Mouse (Mus musculus): ENCODE data around the gene Rac2. TPM values are rescaled to one million over a fixed set of nuclear protein-coding genes. Genes with fewer than 3 reads are reported as not detected.

The Rac2 gene
- polyA plus RNA-seq, 1 experiment: 117 TPM

DNA sequence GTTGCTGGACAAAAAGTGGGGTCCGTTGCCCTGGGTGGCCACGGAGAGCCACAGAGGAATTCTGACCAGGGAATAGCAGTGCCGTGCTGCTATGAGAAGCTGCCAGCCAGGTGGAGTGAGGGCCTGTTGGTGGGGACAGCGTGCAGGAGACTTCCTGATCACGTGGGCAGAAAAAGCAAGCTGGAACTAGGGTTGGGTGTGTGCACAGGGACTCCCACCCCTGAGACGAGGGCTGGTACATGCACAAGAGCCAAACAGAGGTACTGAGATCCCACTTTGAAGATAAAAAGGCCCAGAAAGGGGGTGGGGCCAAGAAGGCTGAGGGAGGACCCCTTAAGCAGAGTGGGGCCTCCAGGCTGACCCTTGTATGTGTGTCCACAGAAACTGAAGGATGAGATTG is 31.7 kb upstream of the Rac2 start:
- H3K4me3 ChIP-seq (ENCODE audit: insufficient read depth, low read depth, low read length): no peak overlapping the region
- TF ChIP-seq POLR2A (IDR thresholded peaks at IDR 0.05; ENCODE audit: low read depth, low read length) (no peak), CTCF (conservative IDR thresholded peaks at IDR 0.05; ENCODE audit: insufficient read depth, insufficient read length, low read depth, low read length) (no peak)
- H3K4me1 ChIP-seq (ENCODE audit: control insufficient read depth, insufficient read depth, low read length): no peaks in the 10 kb centered on the region
- WGBS: 78% methylated on average over 6 of the region's 6 CpGs
- DNase-seq: no peak
- H3K36me3 ChIP-seq (ENCODE audit: control insufficient read depth, insufficient read depth, low read length): no peaks in the 10 kb centered on the region
- H3K27me3 ChIP-seq (replicated peaks; ENCODE audit: control insufficient read depth, insufficient read depth, low read length): no peaks in the 10 kb centered on the region
- H3K27ac ChIP-seq (ENCODE audit: insufficient read depth, low read depth, low read length): no peak overlapping the region

DNA sequence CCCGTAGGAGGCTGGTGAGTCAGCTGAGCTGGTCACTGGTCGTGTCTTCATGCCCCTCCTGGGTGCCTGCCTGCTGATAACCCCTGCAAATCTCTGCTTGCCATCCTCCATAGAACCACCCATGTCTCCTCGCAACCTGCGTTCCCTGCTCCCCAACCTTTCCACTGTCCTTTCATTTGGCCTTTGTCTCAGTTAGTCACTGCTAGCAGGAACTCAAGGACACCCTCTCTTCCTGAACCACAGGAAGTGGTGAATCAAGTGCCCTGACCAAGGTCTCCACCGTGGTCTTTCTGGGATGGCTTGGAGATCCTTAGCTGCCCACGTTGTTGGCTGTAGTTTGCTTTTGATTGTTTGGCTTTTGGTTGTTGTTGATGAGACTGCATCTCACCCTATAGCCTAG is 28.6 kb upstream of the Rac2 start:
- no peak for TF ChIP-seq CTCF (conservative IDR thresholded peaks at IDR 0.05; ENCODE audit: insufficient read depth, insufficient read length, low read depth, low read length)
- no peak for TF ChIP-seq POLR2A (IDR thresholded peaks at IDR 0.05; ENCODE audit: low read depth, low read length)
- H3K27ac ChIP-seq (ENCODE audit: insufficient read depth, low read depth, low read length): no peak overlapping the region
- no peaks in the 10 kb centered on the region for H3K36me3 ChIP-seq (ENCODE audit: control insufficient read depth, insufficient read depth, low read length)
- no peak for DNase-seq
- H3K4me3 ChIP-seq (ENCODE audit: insufficient read depth, low read depth, low read length): no peak overlapping the region
- 75% methylated on average over 6 of the region's 6 CpGs for WGBS
- H3K4me1 ChIP-seq (ENCODE audit: control insufficient read depth, insufficient read depth, low read length): no peaks in the 10 kb centered on the region
- H3K27me3 ChIP-seq (replicated peaks; ENCODE audit: control insufficient read depth, insufficient read depth, low read length): no peaks in the 10 kb centered on the region

DNA sequence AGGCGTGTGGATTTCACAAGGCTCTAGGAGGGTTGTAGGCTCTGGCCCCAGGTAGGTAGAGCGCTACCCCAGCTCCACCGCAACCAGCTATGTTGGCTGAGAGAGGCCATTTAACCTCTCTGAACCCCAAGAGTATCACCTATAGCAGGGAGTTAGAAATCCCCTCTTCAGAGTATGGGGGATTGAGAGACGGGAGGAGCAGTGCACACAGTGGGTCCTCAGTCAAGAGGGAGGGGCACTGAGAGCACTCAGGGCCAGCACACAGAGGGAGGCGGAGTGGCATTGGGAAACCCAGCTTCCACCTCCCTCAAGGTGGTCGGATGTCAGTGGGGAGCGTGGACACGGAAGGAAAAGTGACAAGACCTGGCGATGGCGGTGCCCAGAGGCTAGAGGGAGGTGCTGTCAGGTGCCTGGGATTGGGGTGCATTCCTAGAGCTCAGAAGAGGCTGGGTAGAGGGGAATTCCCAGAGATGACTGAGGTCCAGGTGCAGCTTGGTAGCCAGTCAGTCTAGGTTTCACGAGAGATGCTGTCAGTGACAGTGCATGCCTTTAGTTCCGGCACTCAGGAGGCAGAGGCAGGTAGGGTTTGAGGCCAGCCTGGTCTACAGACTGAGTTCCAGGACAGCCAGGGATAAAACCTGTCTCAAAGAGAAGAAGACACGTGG is 27.1 kb upstream of the Rac2 start:
- no peak for DNase-seq
- Histone ChIP-seq H3K4me3 (ENCODE audit: insufficient read depth, low read depth, low read length) (no peak overlapping the region), H3K4me1 (ENCODE audit: control insufficient read depth, insufficient read depth, low read length) (no peaks in the 10 kb centered on the region), H3K36me3 (ENCODE audit: control insufficient read depth, insufficient read depth, low read length) (no peaks in the 10 kb centered on the region), H3K27me3 (replicated peaks; ENCODE audit: control insufficient read depth, insufficient read depth, low read length) (no peaks in the 10 kb centered on the region), H3K27ac (ENCODE audit: insufficient read depth, low read depth, low read length) (no peak overlapping the region)
- 78% methylated on average over 13 of the region's 13 CpGs for WGBS
- TF ChIP-seq CTCF (conservative IDR thresholded peaks at IDR 0.05; ENCODE audit: insufficient read depth, insufficient read length, low read depth, low read length) (no peak), POLR2A (IDR thresholded peaks at IDR 0.05; ENCODE audit: low read depth, low read length) (no peak)

DNA sequence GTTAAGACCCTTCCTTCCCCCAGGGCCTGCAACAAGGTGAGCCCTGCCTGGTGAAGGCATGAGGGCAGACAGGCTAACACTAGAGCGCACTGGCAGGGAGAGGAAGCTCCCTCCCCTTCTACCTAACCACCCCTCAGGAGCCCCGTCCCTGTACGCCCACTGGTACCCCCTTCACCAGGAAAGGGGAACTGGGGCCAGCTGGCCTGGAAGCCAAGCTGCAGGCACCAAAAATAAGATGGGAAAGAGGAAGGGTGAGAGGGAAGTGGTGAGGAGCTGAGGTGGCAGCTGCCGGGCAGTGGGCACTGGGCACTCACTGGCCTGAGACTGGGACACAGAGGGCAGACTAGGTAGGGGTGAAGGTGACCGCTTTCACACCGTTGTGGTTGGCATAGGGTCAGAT is 26.5 kb upstream of the Rac2 start:
- H3K4me1 ChIP-seq (ENCODE audit: control insufficient read depth, insufficient read depth, low read length): no peaks in the 10 kb centered on the region
- H3K4me3 ChIP-seq (ENCODE audit: insufficient read depth, low read depth, low read length): no peak overlapping the region
- no peak overlapping the region for H3K27ac ChIP-seq (ENCODE audit: insufficient read depth, low read depth, low read length)
- TF ChIP-seq POLR2A (IDR thresholded peaks at IDR 0.05; ENCODE audit: low read depth, low read length) (no peak), CTCF (conservative IDR thresholded peaks at IDR 0.05; ENCODE audit: insufficient read depth, insufficient read length, low read depth, low read length) (no peak)
- WGBS: 70% methylated on average over 6 of the region's 6 CpGs
- DNase-seq: peak; percentile 31
- H3K27me3 ChIP-seq (replicated peaks; ENCODE audit: control insufficient read depth, insufficient read depth, low read length): no peaks in the 10 kb centered on the region
- no peaks in the 10 kb centered on the region for H3K36me3 ChIP-seq (ENCODE audit: control insufficient read depth, insufficient read depth, low read length)

- Histone ChIP-seq H3K4me1 (ENCODE audit: control insufficient read depth, insufficient read depth, low read length) (no peaks in the 10 kb centered on the region), H3K27ac (ENCODE audit: insufficient read depth, low read depth, low read length) (no peak overlapping the region), H3K27me3 (replicated peaks; ENCODE audit: control insufficient read depth, insufficient read depth, low read length) (no peaks in the 10 kb centered on the region), H3K36me3 (ENCODE audit: control insufficient read depth, insufficient read depth, low read length) (no peaks in the 10 kb centered on the region), H3K4me3 (ENCODE audit: insufficient read depth, low read depth, low read length) (no peak overlapping the region)
- 65% methylated on average over 4 of the region's 4 CpGs for WGBS
- no peak for TF ChIP-seq POLR2A (IDR thresholded peaks at IDR 0.05; ENCODE audit: low read depth, low read length)
- no peak for TF ChIP-seq CTCF (conservative IDR thresholded peaks at IDR 0.05; ENCODE audit: insufficient read depth, insufficient read length, low read depth, low read length)
- DNase-seq: peak; percentile 33
Measured at GRCm38 (mm10) chr15:78597729-78598128, 25.1 kb upstream of the Rac2 start.

DNA sequence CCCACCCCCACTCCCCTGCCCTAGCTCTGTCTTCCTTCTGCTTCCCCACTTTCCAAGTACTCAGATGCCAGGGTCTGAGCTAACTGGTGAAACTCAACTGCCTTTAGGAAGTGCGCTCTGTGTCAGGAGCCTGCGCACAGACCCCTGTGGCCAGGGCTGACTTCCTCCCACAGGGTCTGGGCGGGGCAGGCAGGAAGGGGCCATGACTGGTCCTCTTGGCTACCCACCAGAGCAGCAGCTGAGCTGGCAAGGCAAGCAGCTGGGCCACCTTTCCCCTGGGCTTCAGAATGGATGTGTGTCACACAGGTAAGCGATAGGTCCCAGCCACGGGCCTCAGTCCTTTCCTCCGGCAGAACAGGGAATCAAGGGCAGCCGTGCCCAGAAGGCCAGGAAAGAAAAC is 24.3 kb upstream of the Rac2 start, which contains the start of gene Cyth4:
TSS of gene Cyth4 (plus strand) at position 134 of the 400 bp plus-strand sequence.
- Histone ChIP-seq H3K27ac (ENCODE audit: insufficient read depth, low read depth, low read length) (peak within 1 kb of the TSS; percentile 26; the same call in 1 of the 2 replicates), H3K4me3 (ENCODE audit: insufficient read depth, low read depth, low read length) (peak within 1 kb of the TSS; percentile 31; the same call in 1 of the 2 replicates), H3K36me3 (ENCODE audit: control insufficient read depth, insufficient read depth, low read length) (no peaks in the 10 kb centered on the region), H3K4me1 (ENCODE audit: control insufficient read depth, insufficient read depth, low read length) (no peaks in the 10 kb centered on the region), H3K27me3 (replicated peaks; ENCODE audit: control insufficient read depth, insufficient read depth, low read length) (no peaks in the 10 kb centered on the region)
- DNase-seq: peak; percentile 62
- TF ChIP-seq POLR2A (IDR thresholded peaks at IDR 0.05; ENCODE audit: low read depth, low read length) (no peak), CTCF (conservative IDR thresholded peaks at IDR 0.05; ENCODE audit: insufficient read depth, insufficient read length, low read depth, low read length) (no peak)
- WGBS: 68% methylated on average over 7 of the region's 7 CpGs

- 75% methylated on average over 6 of the region's 6 CpGs for WGBS
- Histone ChIP-seq H3K27ac (ENCODE audit: insufficient read depth, low read depth, low read length) (no peak overlapping the region), H3K36me3 (ENCODE audit: control insufficient read depth, insufficient read depth, low read length) (no peaks in the 10 kb centered on the region), H3K4me3 (ENCODE audit: insufficient read depth, low read depth, low read length) (no peak overlapping the region), H3K27me3 (replicated peaks; ENCODE audit: control insufficient read depth, insufficient read depth, low read length) (no peaks in the 10 kb centered on the region), H3K4me1 (ENCODE audit: control insufficient read depth, insufficient read depth, low read length) (no peaks in the 10 kb centered on the region)
- no peak for DNase-seq
- TF ChIP-seq CTCF (conservative IDR thresholded peaks at IDR 0.05; ENCODE audit: insufficient read depth, insufficient read length, low read depth, low read length): no peak
- no peak for TF ChIP-seq POLR2A (IDR thresholded peaks at IDR 0.05; ENCODE audit: low read depth, low read length)
Measured at GRCm38 (mm10) chr15:78596504-78596903, 23.9 kb upstream of the Rac2 start.
